Comparison of ENCODE assay signal across 26 mouse cellular contexts in the genomic region with DNA sequence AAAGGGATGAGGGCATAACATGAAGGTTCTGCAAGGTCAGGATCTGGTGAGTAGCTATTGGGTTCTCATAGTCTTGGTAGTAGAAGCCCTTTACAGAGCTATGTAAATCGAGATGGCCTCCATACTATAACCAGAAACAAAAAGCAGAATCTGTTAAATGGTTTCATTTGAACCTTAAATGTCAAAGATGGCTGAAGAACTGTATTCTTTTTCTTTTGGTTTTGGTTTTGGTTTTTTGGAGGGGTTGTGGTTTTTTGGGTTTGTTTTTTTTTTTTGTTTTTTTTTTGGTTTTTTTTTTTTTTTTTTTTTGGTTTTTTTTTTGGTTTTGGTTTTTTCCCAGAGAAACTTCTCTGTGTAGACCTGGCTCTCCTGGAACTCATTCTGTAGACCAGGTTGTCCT. TPM values are rescaled to one million over a fixed set of nuclear protein-coding genes. Genes with fewer than 3 reads are reported as not detected.
DNase-seq lines count a peak whose midpoint lies in the region; ATAC-seq and TF ChIP-seq lines count a peak whose summit lies in the region.
"Had no signal": no experiment of that assay in that cellular context is flagged by ENCODE, and none has a peak within 500 bp of the region (broad histone marks: within the 10 kb centered on the region; RNA-seq: fewer than 3 reads in every experiment).

No protein-coding gene starts in this region.

- H3K4me2 ChIP-seq in CH12.LX (ENCODE audit: insufficient read depth, low read depth, poor library complexity, severe bottlenecking) = no peak overlapping the region
- H3K4me2 ChIP-seq: embryonic facial prominence, embryonic 13.5 days; embryonic facial prominence, embryonic 15.5 days; forebrain, embryonic 12.5 days had no signal

- H3K27ac ChIP-seq in CH12.LX (ENCODE audit: insufficient read depth, low read depth) (no peak overlapping the region), MEL (ENCODE audit: control insufficient read depth, low read depth, low read length) (no peak overlapping the region)
- H3K27ac ChIP-seq: embryonic facial prominence, embryonic 13.5 days; embryonic facial prominence, embryonic 15.5 days; forebrain, embryonic 10.5 days; forebrain, embryonic 12.5 days had no signal

- peak; percentile 41 for ATAC-seq in inflammation-experienced regulatory T-cells, adult 6 months
- ATAC-seq: forebrain, embryonic 14.5 days; forebrain, postnatal 0 days had no signal

- in situ Hi-C loops in CH12.LX (cut with MboI; ENCODE audit: low pct_ligation_motif_present, low pct_unique_long_range_greater_than_20kb, low sequenced_read_pairs) = no loop called here

- H3K36me3 ChIP-seq in CH12.LX (replicated peaks in 1 of 2; ENCODE audit: control insufficient read depth in 1 of 2, insufficient read depth in 1 of 2, low read length in 1 of 2) (peaks cover 21 to 66% of the 10 kb centered on the region in 2 experiments), MEL (ENCODE audit: control insufficient read depth in 1 of 2, insufficient read depth in 2 of 2, low read length in 2 of 2) (peaks cover 0 to 26% of the 10 kb centered on the region in 2 experiments; a peak in 2 of 4 replicates)

- TF ChIP-seq RAD21 in CH12.LX (IDR thresholded peaks at IDR 0.05; ENCODE audit: low read depth, low read length) (no peak), MEL (IDR thresholded peaks at IDR 0.05; ENCODE audit: low read depth, low read length) (no peak)

- DNase-seq in CD4-positive, CD25-positive, alpha-beta regulatory T cell, adult 2 months (ENCODE audit: low read depth, low spot score) = peak; percentile 3
- no peak for DNase-seq in CH12.LX (ENCODE audit: extremely low read depth)
- no peak for DNase-seq in MEL (ENCODE audit: low read depth, low spot score)
- DNase-seq in urinary bladder, postnatal 25 days (ENCODE audit: low spot score) = no peak
- no peak for DNase-seq in ovary, postnatal 14 days (ENCODE audit: low spot score)
- no peak for DNase-seq in gastrocnemius, postnatal 25 days
- DNase-seq: adrenal gland, adult 2 months; adrenal gland, postnatal 10 days; adrenal gland, postnatal 25 days; B cell, adult 2 months; cerebellum, adult 11 months; cerebellum, adult 18-20 months; cerebellum, adult 8-10 months; cerebellum, adult 9-11 months; cerebellum, postnatal 14 days; cerebellum, postnatal 36 days; embryo, embryonic 11 days; forebrain, postnatal 0 days had no signal

- H3K9ac ChIP-seq in CH12.LX (ENCODE audit: insufficient read depth, low read depth) (no peak overlapping the region), MEL (ENCODE audit: control insufficient read depth, low read depth, low read length, poor library complexity, severe bottlenecking) (no peak overlapping the region)
- H3K9ac ChIP-seq: embryonic facial prominence, embryonic 13.5 days; embryonic facial prominence, embryonic 15.5 days; forebrain, embryonic 12.5 days; forebrain, postnatal 0 days had no signal

- TF ChIP-seq POLR2A in CH12.LX (IDR thresholded peaks at IDR 0.05; ENCODE audit: low read depth, low read length) = no peak
- TF ChIP-seq POLR2A in MEL (IDR thresholded peaks at IDR 0.05; ENCODE audit: control insufficient read depth in 1 of 2, insufficient read depth in 1 of 2, low read depth in 1 of 2, low read length in 2 of 2, poor library complexity in 1 of 2) = no peak

- H3K9me3 ChIP-seq in CH12.LX (replicated peaks; ENCODE audit: low read length) = no peaks in the 10 kb centered on the region
- no peaks in the 10 kb centered on the region for H3K9me3 ChIP-seq in MEL (replicated peaks; ENCODE audit: insufficient read depth, low read length)
- H3K9me3 ChIP-seq: embryonic facial prominence, embryonic 13.5 days; embryonic facial prominence, embryonic 15.5 days; forebrain, embryonic 10.5 days; forebrain, embryonic 12.5 days; G1E had no signal

- TF ChIP-seq CTCF in CH12.LX (conservative IDR thresholded peaks at IDR 0.05 in 1 of 2, IDR thresholded peaks at IDR 0.05 in 1 of 2; ENCODE audit: low read depth in 2 of 2, low read length in 2 of 2) (no peak), MEL (IDR thresholded peaks at IDR 0.05 in 2 of 3, conservative IDR thresholded peaks at IDR 0.05 in 1 of 3; ENCODE audit: control insufficient read depth in 1 of 3, insufficient read depth in 1 of 3, low read depth in 2 of 3, low read length in 3 of 3, poor library complexity in 1 of 3, severe bottlenecking in 1 of 3) (no peak)

- H3K4me3 ChIP-seq in CH12.LX (replicated peaks in 1 of 3; ENCODE audit: low read depth in 2 of 3, low read length in 2 of 3, poor library complexity in 1 of 3) (no peak overlapping the region), MEL (ENCODE audit: control insufficient read depth in 1 of 2, insufficient read depth in 1 of 2, low read depth in 2 of 2, low read length in 2 of 2) (no peak overlapping the region)
- H3K4me3 ChIP-seq: embryonic facial prominence, embryonic 13.5 days; embryonic facial prominence, embryonic 15.5 days; erythroblast, embryonic 14.5 days; forebrain, embryonic 10.5 days; forebrain, embryonic 12.5 days had no signal

- no peak for TF ChIP-seq EP300 in CH12.LX (IDR thresholded peaks at IDR 0.05; ENCODE audit: low read length)
- no peak for TF ChIP-seq EP300 in MEL (IDR thresholded peaks at IDR 0.05; ENCODE audit: low read depth in 1 of 2, low read length in 2 of 2)

- H3K79me2 ChIP-seq in CH12.LX (replicated peaks; ENCODE audit: control insufficient read depth, extremely low read depth, insufficient read depth, poor library complexity, severe bottlenecking) = no peaks in the 10 kb centered on the region
- H3K79me2 ChIP-seq in MEL (ENCODE audit: control insufficient read depth, insufficient read depth, low read length, poor library complexity) = no peaks in the 10 kb centered on the region

- no peaks in the 10 kb centered on the region for H3K27me3 ChIP-seq in CH12.LX (replicated peaks)
- no peaks in the 10 kb centered on the region for H3K27me3 ChIP-seq in MEL (ENCODE audit: control insufficient read depth in 1 of 2, insufficient read depth in 2 of 2, low read length in 2 of 2)
- H3K27me3 ChIP-seq: embryonic facial prominence, embryonic 13.5 days; embryonic facial prominence, embryonic 15.5 days; forebrain, embryonic 12.5 days had no signal

- H3K4me1 ChIP-seq in CH12.LX (ENCODE audit: control insufficient read depth in 1 of 2, insufficient read depth in 2 of 2) (no peaks in the 10 kb centered on the region), MEL (ENCODE audit: control insufficient read depth in 1 of 2, insufficient read depth in 2 of 2, low read length in 2 of 2) (no peaks in the 10 kb centered on the region)
- H3K4me1 ChIP-seq: embryonic facial prominence, embryonic 13.5 days; embryonic facial prominence, embryonic 15.5 days; forebrain, embryonic 10.5 days; forebrain, embryonic 12.5 days had no signal

- dilution Hi-C loops in CH12.LX (cut with MboI; ENCODE audit: extremely low pct_ligation_motif_present, extremely low pct_unique_long_range_greater_than_20kb, low sequenced_read_pairs) = no loop called here

TF ChIP-seq in CH12.LX, 34 proteins besides CTCF, POLR2A, EP300 and RAD21:
- TF ChIP-seq ZNF384 (IDR thresholded peaks at IDR 0.05; ENCODE audit: low read depth, low read length) (peak; percentile 79), ZMIZ1 (IDR thresholded peaks at IDR 0.05; ENCODE audit: low read depth, low read length) (no peak), HCFC1 (IDR thresholded peaks at IDR 0.05; ENCODE audit: low read depth, low read length) (no peak)

TF ChIP-seq in MEL, 35 proteins besides CTCF, POLR2A, EP300 and RAD21:
- no peak for TF ChIP-seq ETS1 (IDR thresholded peaks at IDR 0.05; ENCODE audit: low read depth, low read length)
- TF ChIP-seq ZNF384 (IDR thresholded peaks at IDR 0.05; ENCODE audit: low read depth, low read length) = peak; percentile 57; the same call in 1 of the 2 replicates
- TF ChIP-seq TBP (IDR thresholded peaks at IDR 0.05; ENCODE audit: low read depth, low read length) = no peak

RNA-seq across cellular contexts. Expression of a gene that starts 46.4 kb away (rescaled TPM):
- 41.5 and 47.2 TPM in 2 replicates for total RNA-seq in CH12.LX (2012; rRNA removed)
- 38.7 and 47.3 TPM in 2 replicates for total RNA-seq in CH12.LX (2014; rRNA removed)
- polyA plus RNA-seq in CH12.LX (2012; ENCODE audit: insufficient read length, low read depth) = 94.3 and 110 TPM in 2 replicates
- total RNA-seq in MEL (2012; rRNA removed) = 41.0 and 46.3 TPM in 2 replicates
- 10 to 100 TPM in 1 of 2 experiments, not detected in 1; 66.8 TPM for polyA plus RNA-seq in MEL (2012; ENCODE audit: insufficient read depth in 1 of 2, insufficient read length in 2 of 2, low read depth in 1 of 2, low replicate concordance in 2 of 2, missing spikeins in 1 of 2)
- polyA plus RNA-seq in inflammation-experienced regulatory T-cells, adult 6 months (2017; shearing (Covaris generic)) = 10 to 100 TPM; 42.8 to 70.2 (median 61.6) TPM
- 10 to 100 TPM; 33.9 to 40.3 TPM for total RNA-seq in gastrocnemius, postnatal 25 days (2021)
